In genomic region chr11:77259441-77259840, GRCm38 (mm10) we compare ENCODE assay signal across 27 mouse cellular contexts. TPM values are rescaled to one million over a fixed set of nuclear protein-coding genes. Genes with fewer than 3 reads are reported as not detected.
DNase-seq lines count a peak whose midpoint lies in the region; ATAC-seq lines count a peak whose summit lies in the region.
"Had no signal": no experiment of that assay in that cellular context is flagged by ENCODE, and none has a peak within 500 bp of the region (broad histone marks: within the 10 kb centered on the region; RNA-seq: fewer than 3 reads in every experiment).

No protein-coding gene starts in this region.

- H3K4me1 ChIP-seq in embryonic facial prominence, embryonic 11.5 days (ENCODE audit: control insufficient read depth, insufficient read depth, low read length): no peaks in the 10 kb centered on the region
- H3K4me1 ChIP-seq in embryonic facial prominence, embryonic 10.5 days: peaks cover 8% of the 10 kb centered on the region; the same call in 1 of the 2 replicates
- peaks cover 7% of the 10 kb centered on the region; the same call in 1 of the 2 replicates for H3K4me1 ChIP-seq in embryonic facial prominence, embryonic 15.5 days
- H3K4me1 ChIP-seq in forebrain, embryonic 13.5 days: no peaks in the 10 kb centered on the region
- H3K4me1 ChIP-seq: heart, embryonic 12.5 days; hindbrain, embryonic 12.5 days; neural tube, embryonic 12.5 days; stomach, embryonic 15.5 days had no signal

- no peaks in the 10 kb centered on the region for H3K36me3 ChIP-seq in embryonic facial prominence, embryonic 11.5 days (replicated peaks; ENCODE audit: control insufficient read depth, insufficient read depth, low read depth, low read length)
- no peaks in the 10 kb centered on the region for H3K36me3 ChIP-seq in embryonic facial prominence, embryonic 10.5 days (replicated peaks)
- no peaks in the 10 kb centered on the region for H3K36me3 ChIP-seq in embryonic facial prominence, embryonic 15.5 days
- no peaks in the 10 kb centered on the region for H3K36me3 ChIP-seq in forebrain, embryonic 13.5 days (ENCODE audit: poor library complexity, severe bottlenecking)
- H3K36me3 ChIP-seq: embryonic facial prominence, embryonic 12.5 days; heart, embryonic 12.5 days; hindbrain, embryonic 12.5 days; neural tube, embryonic 12.5 days; stomach, embryonic 15.5 days had no signal

- H3K4me2 ChIP-seq in embryonic facial prominence, embryonic 11.5 days (ENCODE audit: low read depth, low read length): no peak overlapping the region
- no peak overlapping the region for H3K4me2 ChIP-seq in embryonic facial prominence, embryonic 15.5 days (replicated peaks)
- no peak overlapping the region for H3K4me2 ChIP-seq in forebrain, embryonic 13.5 days
- H3K4me2 ChIP-seq: embryonic facial prominence, embryonic 12.5 days; heart, embryonic 12.5 days; hindbrain, embryonic 12.5 days; liver, embryonic 11.5 days; neural tube, embryonic 12.5 days; stomach, embryonic 15.5 days had no signal

- H3K9ac ChIP-seq in embryonic facial prominence, embryonic 11.5 days (replicated peaks; ENCODE audit: low read length): no peak overlapping the region
- H3K9ac ChIP-seq in embryonic facial prominence, embryonic 15.5 days: no peak overlapping the region
- H3K9ac ChIP-seq in forebrain, embryonic 13.5 days: no peak overlapping the region
- H3K9ac ChIP-seq: embryonic facial prominence, embryonic 12.5 days; heart, embryonic 12.5 days; hindbrain, embryonic 12.5 days; liver, postnatal 0 days; neural tube, embryonic 12.5 days; stomach, embryonic 15.5 days had no signal

- ATAC-seq in embryonic facial prominence, embryonic 11.5 days (replicated peaks; ENCODE audit: insufficient number of reproducible peaks, low FRiP score, low TSS enrichment, low read depth): no peak
- no peak for ATAC-seq in embryonic facial prominence, embryonic 15.5 days (ENCODE audit: insufficient number of reproducible peaks, low FRiP score, low TSS enrichment, low read depth)
- ATAC-seq in forebrain, embryonic 13.5 days: no peak
- ATAC-seq: CD4-positive, CD25-positive, alpha-beta regulatory T cell, adult 4 months; intestine, postnatal 0 days; liver, postnatal 0 days had no signal

- intact Hi-C loops in heart, postnatal 25 days (cut with DNase I): no loop called here

- no peak overlapping the region for H3K4me3 ChIP-seq in embryonic facial prominence, embryonic 11.5 days (ENCODE audit: low read depth, low read length)
- no peak overlapping the region for H3K4me3 ChIP-seq in embryonic facial prominence, embryonic 10.5 days
- H3K4me3 ChIP-seq in embryonic facial prominence, embryonic 15.5 days (replicated peaks): no peak overlapping the region
- no peak overlapping the region for H3K4me3 ChIP-seq in forebrain, embryonic 13.5 days
- H3K4me3 ChIP-seq: embryonic facial prominence, embryonic 12.5 days; heart, embryonic 12.5 days; hindbrain, embryonic 12.5 days; megakaryocyte, embryonic 14.5 days; neural tube, embryonic 12.5 days; stomach, embryonic 15.5 days had no signal

- no peak overlapping the region for H3K27ac ChIP-seq in embryonic facial prominence, embryonic 11.5 days (replicated peaks; ENCODE audit: low read depth, low read length)
- H3K27ac ChIP-seq in embryonic facial prominence, embryonic 10.5 days (replicated peaks): no peak overlapping the region
- H3K27ac ChIP-seq in embryonic facial prominence, embryonic 15.5 days (replicated peaks): 0 out of 2 replicates have a peak overlapping the region, but pooled peaks have one; percentile 39
- H3K27ac ChIP-seq in forebrain, embryonic 13.5 days: no peak overlapping the region
- H3K27ac ChIP-seq: embryonic facial prominence, embryonic 12.5 days; hindbrain, embryonic 12.5 days; neural tube, embryonic 12.5 days; stomach, embryonic 15.5 days had no signal

- no peaks in the 10 kb centered on the region for H3K9me3 ChIP-seq in embryonic facial prominence, embryonic 11.5 days (replicated peaks; ENCODE audit: control insufficient read depth, low read length)
- no peaks in the 10 kb centered on the region for H3K9me3 ChIP-seq in embryonic facial prominence, embryonic 10.5 days
- H3K9me3 ChIP-seq in embryonic facial prominence, embryonic 15.5 days (replicated peaks): no peaks in the 10 kb centered on the region
- H3K9me3 ChIP-seq in forebrain, embryonic 13.5 days (replicated peaks): no peaks in the 10 kb centered on the region
- H3K9me3 ChIP-seq: embryonic facial prominence, embryonic 12.5 days; heart, embryonic 12.5 days; hindbrain, embryonic 12.5 days; megakaryocyte, embryonic 14.5 days; neural tube, embryonic 12.5 days; stomach, embryonic 15.5 days had no signal

- 22% methylated on average over 2 of the region's 2 CpGs for WGBS in embryonic facial prominence, embryonic 11.5 days
- 37% methylated on average over 2 of the region's 2 CpGs for WGBS in embryonic facial prominence, embryonic 10.5 days
- 6% methylated on average over 2 of the region's 2 CpGs for WGBS in embryonic facial prominence, embryonic 15.5 days
- 75% methylated on average over 2 of the region's 2 CpGs for WGBS in forebrain, embryonic 13.5 days

- no peaks in the 10 kb centered on the region for H3K27me3 ChIP-seq in embryonic facial prominence, embryonic 11.5 days (ENCODE audit: control insufficient read depth, insufficient read depth, low read length)
- H3K27me3 ChIP-seq in embryonic facial prominence, embryonic 10.5 days (replicated peaks; ENCODE audit: low read depth, poor library complexity, severe bottlenecking): no peaks in the 10 kb centered on the region
- H3K27me3 ChIP-seq in embryonic facial prominence, embryonic 15.5 days: no peaks in the 10 kb centered on the region
- H3K27me3 ChIP-seq in forebrain, embryonic 13.5 days: no peaks in the 10 kb centered on the region
- H3K27me3 ChIP-seq: embryonic facial prominence, embryonic 12.5 days; heart, embryonic 12.5 days; hindbrain, embryonic 12.5 days; megakaryocyte, embryonic 14.5 days; neural tube, embryonic 12.5 days; stomach, embryonic 15.5 days had no signal

- DNase-seq in embryonic facial prominence, embryonic 11.5 days (ENCODE audit: low spot score): peak; percentile 8
- DNase-seq in embryonic facial prominence, embryonic 10.5 days (ENCODE audit: low spot score): no peak
- peak; percentile 39 to 52 for DNase-seq in heart, adult 9 months (ENCODE audit: low spot score in 2 of 2)
- DNase-seq in heart, postnatal 25 days (ENCODE audit: low spot score): no peak
- peak; percentile 65 for DNase-seq in 3T3-L1 (ENCODE audit: low read depth, low spot score)
- no peak for DNase-seq in urinary bladder, postnatal 10 days (ENCODE audit: low spot score)
- DNase-seq: adrenal gland, postnatal 36 days; cerebellum, adult 9-10 months; gastrocnemius, postnatal 36 days; heart, postnatal 10 days; kidney, postnatal 10 days; liver, postnatal 0 days; lung, postnatal 10 days; midbrain, embryonic 14.5 days; right cerebral cortex, postnatal 4 days; thymus, postnatal 25 days had no signal

RNA-seq across cellular contexts. Expression of gene Ssh2, which starts 43.4 kb away (rescaled TPM):
- polyA plus RNA-seq in embryonic facial prominence, embryonic 11.5 days (2014; fragmentation: Nextera tagmentation; extraction: Ambion mirVana): 8.5 and 10.0 TPM in 2 replicates
- 9.2 and 9.5 TPM in 2 replicates for polyA plus RNA-seq in embryonic facial prominence, embryonic 10.5 days (2016; fragmentation: Nextera tagmentation; extraction: Ambion mirVana)
- 10 to 100 TPM; 80.0 to 87.7 TPM for total RNA-seq in heart, postnatal 25 days (2021)
- polyA plus RNA-seq in embryonic facial prominence, embryonic 15.5 days (2015; fragmentation: Nextera tagmentation; extraction: Ambion mirVana): 8.2 and 9.5 TPM in 2 replicates
- polyA plus RNA-seq in forebrain, embryonic 13.5 days (2015; fragmentation: Nextera tagmentation; extraction: Ambion mirVana): 13.9 and 16.6 TPM in 2 replicates

Comparison
In these comparisons a context has a peak if more than half of its experiments do, and no peak if none do; other contexts are left out.
1. DNase-seq: peak in embryonic facial prominence, embryonic 11.5 days (single experiment), heart, adult 9 months (2 of 2) and 3T3-L1 (single experiment); none in embryonic facial prominence, embryonic 10.5 days (single experiment), heart, postnatal 25 days (single experiment) and urinary bladder, postnatal 10 days (single experiment).